Mouse (Mus musculus) testis, postnatal 14 days (tissue): Measurements from ENCODE around the gene Acvr1.

Experiments used
- DNase-seq: peaks from one replicate; pipeline ENCODE4 v3.0.0; 2021; ENCODE audit warnings: low spot score

The Acvr1 gene

DNA sequence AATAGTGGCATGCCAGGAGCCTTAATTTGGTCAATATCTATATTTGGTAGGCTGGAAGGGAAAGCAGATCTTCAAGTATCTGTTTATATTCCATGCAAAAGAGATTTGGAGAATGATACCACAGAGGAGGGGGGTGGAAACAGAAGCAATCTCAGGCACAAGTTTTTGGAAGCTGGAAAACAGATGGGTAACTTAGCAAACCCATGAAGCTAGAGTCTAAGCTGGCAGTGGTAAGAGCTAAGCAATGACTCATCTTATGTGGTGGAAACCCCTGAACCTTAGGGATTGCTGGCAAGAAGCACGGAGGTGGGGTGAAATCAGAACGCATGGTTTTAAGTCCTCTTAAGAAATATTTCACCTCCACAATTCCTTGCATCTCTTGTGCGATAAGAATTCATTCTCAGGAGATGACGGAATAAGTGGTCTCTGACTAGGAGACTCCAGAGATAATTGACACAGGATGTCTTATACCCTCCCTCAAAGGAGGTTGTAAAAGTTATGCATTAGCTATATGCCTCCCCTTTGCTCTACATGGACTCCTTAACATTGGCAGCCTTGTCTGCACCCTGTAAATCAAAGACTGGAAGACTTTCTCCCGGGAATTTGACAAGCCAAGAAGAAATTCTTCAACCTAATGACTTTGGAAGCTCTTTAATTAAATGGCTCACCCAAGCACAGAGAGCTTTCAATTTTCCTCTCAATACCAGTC, 157.9 kb downstream of the Acvr1 start:
- no peak for DNase-seq

DNA sequence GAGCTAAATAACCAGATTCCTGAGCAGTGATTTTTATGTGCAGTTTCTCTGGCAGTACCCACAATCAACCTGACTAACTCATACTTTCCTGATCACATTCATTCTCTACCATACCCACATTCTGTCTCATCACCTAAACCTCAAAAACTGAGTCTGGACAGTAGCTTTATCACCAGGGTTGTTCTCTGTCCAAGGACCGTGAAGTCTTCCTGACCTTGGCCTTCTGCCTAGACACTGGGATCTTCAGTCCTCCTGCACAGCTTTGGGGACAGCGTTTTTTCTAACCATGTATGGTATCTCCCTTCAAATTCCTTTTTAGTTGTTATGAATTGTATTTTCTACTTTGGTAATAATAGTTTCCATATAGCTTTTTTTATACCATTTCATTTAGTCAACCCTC, 163.5 kb downstream of the Acvr1 start:
- DNase-seq: no peak

DNA sequence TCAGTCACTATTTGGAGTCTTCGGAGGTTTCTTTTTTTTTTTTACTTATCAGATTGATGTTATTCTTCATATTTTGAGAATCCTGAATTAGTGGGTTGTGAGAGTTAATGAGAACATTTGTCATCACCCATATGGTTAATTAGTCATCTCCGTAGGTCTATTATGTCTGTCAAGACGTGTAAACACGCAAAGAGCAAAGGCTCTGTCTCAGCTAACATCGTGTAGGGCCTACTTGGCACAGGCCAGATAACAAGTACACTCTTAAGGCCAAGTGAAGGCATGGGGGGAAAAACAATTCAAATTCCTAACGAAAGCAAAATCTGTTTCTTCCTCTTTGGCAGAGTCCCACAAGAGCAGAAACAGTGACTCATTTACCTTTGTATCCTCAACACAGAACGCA, 178.4 kb downstream of the Acvr1 start:
- DNase-seq: no peak

GRCm38 (mm10) chr2:58380020-58380419, 186.9 kb downstream of the Acvr1 start:
- DNase-seq: no peak

GRCm38 (mm10) chr2:58379475-58379874, 187.5 kb downstream of the Acvr1 start:
- no peak for DNase-seq

GRCm38 (mm10) chr2:58377417-58378130, 189.4 kb downstream of the Acvr1 start:
- DNase-seq: no peak

DNA sequence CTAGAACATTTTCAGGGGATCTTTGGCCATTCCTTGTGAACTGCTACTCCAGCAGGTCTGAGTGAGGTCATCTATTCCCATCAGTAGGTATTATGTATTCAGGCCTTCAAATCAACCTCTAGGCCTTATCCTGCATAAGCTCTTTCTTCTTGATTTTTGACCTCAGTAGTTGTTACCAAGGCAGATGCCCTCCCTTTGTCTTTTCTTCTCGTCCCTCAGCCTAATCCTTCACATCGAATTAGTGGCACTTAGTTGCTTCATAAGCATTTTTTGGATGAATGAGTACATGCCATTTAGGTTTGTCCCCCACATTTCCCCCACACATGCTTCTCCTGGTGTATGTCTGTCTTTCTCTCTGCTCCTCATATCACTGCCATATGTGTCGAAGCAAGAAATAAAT, 200.8 kb downstream of the Acvr1 start:
- no peak for DNase-seq

GRCm38 (mm10) chr2:58361361-58362046, 205.5 kb downstream of the Acvr1 start:
- no peak for DNase-seq

DNA sequence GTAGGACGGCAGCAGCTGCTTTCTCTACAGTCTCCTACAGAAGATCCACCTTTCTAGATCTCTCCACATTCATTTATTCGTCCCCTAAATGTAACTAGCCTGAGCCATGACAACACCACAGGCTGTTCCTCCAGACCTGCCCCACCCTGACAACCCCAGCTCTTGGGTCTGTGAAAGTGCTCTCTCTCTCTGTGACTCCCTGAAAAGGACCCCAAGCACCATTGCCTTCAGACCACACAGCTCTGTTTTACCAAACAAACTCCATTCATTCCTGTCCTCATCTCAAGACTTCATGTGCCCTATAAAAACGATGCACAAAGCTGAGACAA, 208.9 kb downstream of the Acvr1 start:
- no peak for DNase-seq

- DNase-seq: no peak
Observed at GRCm38 (mm10) chr2:58357414-58358131, 209.4 kb downstream of the Acvr1 start, which contains the start of gene Acvr1c. TSS of gene Acvr1c (minus strand) at chr2:58357895.

- no peak for DNase-seq
Observed at GRCm38 (mm10) chr2:58357068-58357413, 209.9 kb downstream of the Acvr1 start.

- no peak for DNase-seq
Observed at GRCm38 (mm10) chr2:58354389-58354788, 212.6 kb downstream of the Acvr1 start.

- DNase-seq: no peak
Observed at GRCm38 (mm10) chr2:58352846-58353245, 214.1 kb downstream of the Acvr1 start.

DNA sequence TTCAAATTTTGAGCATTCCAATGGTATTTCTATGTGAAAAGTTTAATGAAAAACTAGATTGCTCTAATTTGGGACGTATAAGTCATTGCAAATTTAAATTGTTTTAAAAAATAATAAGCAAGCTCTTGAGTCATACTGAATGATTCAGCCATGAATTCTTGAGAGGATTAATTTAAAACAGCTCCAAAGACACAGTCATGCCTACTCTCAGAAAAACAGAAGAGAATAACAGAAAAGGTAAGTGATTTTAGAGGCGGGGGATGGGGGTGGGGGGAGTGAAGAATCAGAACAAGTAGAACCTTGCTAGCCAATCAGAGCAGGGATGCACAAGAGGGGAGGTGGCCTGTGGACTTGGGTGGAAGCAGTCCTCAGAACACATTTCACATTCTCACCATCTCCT, 216.3 kb downstream of the Acvr1 start:
- no peak for DNase-seq
